Mouse (Mus musculus) adrenal gland, adult (tissue): ENCODE data around the gene Lmx1a.
A peak's percentile ranks its signal among the peaks of the same experiment; 100 is the strongest.

Experiments
- DNase-seq, 2 experiments: peaks; one replicate each; pipeline ENCODE4 v3.0.0; 2022 to 2023; ENCODE audit warnings: low spot score in 1 of 2; ENCODE audit not compliant: inconsistent age in 2 of 2

The Lmx1a gene

DNA sequence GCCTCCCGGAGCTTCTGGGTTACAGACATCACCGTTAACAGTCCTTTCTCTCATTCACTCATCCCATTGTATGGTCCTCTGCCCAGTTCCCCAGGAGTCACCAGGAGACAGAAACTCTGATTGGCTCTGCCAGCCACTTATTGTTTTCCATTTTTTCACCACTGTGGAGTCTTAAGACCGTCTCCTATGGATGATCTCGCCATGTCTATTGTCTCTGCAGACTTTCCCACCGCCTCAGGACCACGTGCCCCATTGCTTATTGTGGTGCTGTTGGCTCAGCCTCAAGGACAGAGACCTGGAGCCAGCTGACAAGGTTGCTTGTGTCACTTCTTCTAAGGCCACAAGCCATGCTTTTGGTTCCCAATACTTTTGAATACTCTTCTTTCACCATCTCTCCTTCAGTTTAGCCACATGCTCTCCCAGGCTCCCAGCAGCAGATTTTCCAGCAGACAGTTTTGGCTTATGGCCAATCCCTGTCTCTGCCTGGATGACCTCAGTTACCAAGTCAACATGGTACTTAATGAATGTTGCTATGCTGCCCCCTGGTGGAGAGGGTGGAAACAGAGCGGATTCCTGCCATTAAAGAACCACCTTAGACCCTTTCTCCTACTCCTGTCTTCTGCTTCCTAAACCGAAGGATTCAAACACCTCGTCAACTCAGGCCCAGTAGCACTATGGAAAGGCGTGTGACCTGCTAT lies 92.9 kb downstream of the Lmx1a start:
- DNase-seq = peak; percentile 56 to 89

DNA sequence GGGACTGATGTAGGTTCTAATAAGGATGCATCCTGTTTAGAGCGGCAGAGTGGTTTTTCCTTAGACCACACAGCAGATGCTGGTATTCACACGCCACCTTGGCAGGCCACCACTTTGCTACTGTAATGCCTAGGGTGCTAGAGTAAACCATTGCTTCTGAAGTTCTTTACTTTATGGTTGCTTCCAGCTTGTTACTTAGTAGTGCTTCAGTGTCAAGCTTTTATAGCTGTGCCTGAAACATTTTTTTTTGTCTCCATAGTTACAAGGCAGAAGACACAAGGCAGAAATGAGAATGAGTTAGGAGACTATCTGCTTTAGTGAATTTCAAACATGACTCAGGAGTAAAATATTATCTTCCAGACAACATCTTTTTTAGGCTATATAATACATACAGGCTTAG lies 95.0 kb downstream of the Lmx1a start:
- no peak for DNase-seq

DNA sequence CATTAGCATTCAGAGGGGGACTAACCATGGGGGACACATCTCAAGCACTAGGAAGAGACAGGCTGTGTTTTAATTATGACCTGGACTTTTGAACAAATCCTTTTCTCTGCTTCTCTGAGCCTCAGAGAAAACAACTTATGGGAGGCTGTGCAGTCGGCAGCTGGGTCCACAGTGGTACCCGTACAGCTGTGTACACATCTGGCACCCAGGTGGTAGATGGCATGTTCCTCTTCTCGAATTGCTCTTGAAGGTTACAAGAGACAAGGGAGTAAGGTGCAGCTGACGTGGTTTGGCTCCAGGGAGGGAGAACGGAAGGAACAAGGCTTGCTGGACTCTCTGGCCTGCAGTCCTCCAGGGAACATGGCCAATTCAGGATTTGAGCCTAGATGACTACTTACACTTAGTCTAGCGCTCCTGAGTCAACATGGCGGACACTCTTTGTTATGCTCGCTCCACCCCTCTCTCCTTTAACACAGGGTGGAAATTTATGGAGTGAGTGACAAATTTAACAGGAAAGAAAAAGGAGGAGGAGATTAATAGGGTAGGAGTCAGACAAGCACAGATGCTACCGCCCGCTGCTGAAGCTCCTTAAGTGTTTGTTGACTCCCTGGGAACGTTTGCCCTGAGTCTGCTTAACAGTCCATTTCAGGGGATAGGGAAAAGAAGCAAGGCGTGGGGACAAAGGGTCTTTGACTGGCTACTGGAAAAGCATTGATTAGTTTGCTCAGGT lies 99.8 kb downstream of the Lmx1a start:
- DNase-seq = no peak

DNA sequence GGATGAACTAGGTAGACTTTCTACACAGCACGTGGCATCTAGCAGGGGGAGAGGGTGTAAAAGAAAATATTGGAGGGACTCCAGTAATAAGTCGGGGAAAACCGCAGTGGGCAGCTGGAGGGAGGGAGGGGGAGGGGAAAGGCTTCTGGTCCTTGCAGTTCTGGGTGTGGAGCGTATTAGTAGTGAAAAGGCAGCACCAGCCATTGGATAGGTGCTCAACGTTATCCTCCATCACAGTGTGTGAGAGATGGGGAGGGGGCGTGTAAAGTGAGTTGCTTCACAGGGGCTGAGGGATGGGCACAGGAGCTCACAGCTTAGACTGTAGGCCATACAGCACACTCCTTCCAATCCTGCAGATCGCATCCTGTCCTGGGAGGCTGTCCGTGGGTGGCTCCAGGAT lies 100.4 kb downstream of the Lmx1a start:
- no peak for DNase-seq

DNA sequence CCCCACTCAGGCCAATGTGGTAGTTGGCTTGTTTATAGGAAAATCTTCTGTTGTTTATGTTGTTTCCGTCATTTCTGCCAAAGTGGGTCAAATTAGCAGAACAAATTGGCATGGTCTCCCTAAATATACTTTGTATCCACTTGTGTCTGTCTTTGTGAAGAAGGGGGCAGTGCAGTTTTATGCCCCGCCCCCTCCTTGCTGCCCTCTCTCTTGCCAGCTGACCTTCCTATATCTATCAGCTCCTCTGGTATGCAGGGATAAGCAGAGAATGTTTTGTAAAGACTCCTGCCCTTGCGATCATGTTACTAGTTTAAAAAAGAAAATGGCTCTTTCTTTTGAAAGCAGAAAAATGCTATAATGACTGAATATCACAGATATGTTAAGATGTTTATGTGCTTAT lies 101.7 kb downstream of the Lmx1a start:
- no peak for DNase-seq

DNA sequence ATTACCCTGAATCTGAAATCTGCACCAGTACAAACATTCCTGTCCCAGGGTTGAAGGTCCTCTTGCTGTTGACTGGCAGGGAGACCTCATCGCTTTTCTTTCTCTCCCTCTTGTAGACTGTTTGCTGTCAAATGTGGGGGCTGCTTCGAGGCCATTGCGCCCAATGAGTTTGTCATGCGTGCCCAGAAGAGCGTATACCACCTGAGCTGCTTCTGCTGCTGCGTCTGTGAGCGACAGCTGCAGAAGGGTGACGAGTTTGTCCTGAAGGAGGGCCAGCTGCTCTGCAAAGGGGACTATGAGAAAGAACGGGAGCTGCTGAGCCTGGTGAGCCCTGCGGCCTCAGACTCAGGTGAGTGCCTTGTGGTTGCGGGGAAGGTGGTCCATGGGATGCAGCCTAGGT lies 102.2 kb downstream of the Lmx1a start:
- DNase-seq = no peak

DNA sequence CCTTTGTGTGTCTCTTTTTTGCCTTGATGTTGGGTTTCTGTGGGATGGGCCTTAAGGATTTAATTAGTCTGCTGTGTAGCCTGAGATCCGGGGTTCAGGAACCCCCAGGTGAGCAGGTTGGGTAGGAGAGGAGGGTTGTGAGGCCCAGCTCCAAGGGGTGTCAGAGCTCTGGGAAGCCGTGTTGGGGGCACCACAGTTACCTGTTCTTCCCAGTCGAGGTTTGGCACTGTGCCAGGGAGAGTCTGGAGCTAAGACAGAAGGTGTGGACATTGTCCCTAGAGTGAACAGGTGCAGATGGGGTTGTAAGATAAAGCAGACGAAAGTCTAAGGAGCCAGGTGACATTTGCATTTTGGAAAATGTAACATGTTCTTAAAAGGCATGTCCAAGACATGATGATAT lies 112.9 kb downstream of the Lmx1a start:
- no peak for DNase-seq

DNA sequence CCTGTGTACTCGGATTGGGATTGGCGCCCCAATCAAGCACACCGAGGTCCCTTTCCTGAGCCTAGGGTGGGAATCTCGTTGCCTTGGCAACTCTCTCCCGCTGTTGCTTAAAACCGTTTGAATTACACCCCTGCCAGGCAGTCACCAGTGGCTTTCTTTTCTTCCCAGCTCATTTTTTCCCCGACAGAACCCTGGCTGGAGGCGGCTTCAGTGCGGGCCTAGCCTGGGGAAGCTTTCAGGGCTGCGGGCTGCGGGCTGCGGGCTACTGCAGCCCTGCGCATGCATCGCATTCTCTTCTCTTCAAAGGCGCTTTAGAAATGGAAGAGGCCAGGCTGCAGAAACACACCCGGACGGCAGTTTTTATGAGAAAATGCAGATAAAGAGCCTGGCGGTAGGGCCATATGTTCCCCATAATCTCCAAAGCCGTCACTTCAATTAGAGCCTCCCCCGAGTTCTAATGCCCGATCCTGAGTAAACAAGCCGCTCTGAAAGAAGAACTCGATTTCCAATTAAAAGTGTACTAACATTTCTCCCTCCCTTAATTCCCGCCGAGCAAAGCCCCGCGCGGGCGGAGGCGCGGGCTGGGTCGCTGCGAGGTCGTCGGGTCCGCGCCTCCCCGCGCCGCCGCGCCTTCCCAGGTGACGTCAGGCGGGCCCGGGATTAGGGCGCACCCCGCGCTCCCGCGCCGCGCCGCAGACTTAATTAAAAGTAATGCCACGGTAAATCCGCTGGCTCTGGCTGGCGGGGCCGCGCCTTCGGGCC lies 113.7 kb downstream of the Lmx1a start:
- peak in 1 of 2 experiments; percentile 41 for DNase-seq

DNA sequence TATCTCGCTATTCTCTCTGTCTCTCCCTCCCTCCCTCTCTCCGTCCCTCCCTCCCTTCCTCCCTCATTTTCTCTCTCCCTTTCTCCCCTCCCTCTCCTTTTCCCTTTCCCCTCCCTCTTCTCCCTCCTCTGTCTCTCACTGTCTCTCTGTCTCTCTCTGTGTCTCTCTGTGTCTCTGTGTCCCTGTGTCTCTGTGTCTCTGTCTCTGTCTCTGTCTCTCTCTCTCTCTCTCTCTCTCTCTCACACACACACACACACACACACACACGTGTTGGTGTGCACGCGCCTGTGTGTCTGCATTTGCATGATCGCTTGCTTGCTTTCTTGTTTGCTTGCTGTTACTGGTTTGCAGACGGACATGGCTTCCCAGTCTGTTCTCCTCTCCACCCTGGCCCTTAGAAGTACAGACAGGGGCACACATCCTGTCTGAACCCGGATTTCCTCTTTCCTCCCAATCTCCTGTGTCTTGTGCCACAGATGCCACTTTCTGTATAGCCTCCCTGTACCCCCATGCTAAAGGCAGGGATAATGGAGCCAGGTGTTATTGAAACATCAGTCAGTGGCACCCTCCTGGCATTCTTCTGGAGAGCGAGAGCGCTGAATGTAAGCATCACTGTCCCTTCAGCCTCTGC lies 114.4 kb downstream of the Lmx1a start:
- DNase-seq = no peak

DNA sequence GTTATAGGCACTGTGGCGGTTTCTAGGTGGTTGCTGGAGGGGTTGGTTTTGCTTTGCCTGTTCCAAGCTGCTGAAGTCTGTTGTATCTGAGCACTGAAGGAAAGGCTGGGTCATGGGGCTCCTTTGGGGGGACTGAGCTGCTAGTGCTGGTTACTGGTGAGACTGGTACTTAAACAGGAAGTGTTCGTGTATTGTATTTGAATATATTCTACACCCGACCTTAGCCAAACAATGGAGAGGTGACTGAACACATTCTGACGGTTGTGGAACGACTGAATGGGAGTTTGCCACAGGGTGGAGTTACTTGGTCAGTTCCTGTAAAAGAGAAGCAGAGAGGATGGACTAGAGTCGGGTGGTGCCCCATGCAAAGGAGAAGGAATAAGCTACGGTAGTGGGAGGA lies 115.8 kb downstream of the Lmx1a start:
- no peak for DNase-seq

DNA sequence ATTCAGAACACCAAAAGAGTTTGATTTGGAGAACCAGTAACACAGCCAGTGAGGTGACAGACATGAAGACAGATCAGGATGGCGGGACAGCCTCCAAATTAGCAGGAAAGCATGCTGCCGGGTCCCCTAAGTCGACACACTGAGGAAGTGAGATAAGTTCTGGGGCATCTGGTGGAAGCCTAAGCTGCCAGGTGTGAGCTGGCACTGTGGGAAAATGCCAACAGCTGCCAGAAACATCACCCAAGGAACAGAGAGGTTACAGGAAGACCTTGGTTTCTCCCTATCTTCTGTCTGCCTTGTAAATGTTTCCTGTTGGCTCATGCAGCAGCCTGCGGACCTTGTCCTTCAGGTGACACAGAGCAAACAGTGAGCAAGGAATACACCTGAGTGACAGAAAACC lies 122.1 kb downstream of the Lmx1a start:
- DNase-seq = no peak

DNA sequence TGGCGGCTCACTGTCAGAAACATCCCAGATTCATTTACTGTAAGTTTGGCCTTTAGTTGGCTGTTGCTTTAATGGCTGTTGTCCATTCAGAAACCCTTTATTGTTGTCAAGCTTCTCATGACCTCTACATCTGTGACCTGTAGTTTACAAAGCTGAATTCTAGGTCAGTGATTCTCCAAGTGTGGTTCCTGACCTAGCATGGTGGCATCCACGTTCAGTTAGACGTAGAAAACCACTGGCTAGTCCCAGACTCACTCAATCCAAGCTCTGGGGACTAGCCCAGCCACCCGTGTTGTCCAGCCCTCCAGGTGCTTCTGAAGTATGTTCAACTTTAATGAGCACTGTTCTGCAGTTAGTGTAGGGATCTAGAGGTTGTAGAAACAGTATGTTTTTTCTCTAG lies 126.1 kb downstream of the Lmx1a start:
- DNase-seq = no peak

DNA sequence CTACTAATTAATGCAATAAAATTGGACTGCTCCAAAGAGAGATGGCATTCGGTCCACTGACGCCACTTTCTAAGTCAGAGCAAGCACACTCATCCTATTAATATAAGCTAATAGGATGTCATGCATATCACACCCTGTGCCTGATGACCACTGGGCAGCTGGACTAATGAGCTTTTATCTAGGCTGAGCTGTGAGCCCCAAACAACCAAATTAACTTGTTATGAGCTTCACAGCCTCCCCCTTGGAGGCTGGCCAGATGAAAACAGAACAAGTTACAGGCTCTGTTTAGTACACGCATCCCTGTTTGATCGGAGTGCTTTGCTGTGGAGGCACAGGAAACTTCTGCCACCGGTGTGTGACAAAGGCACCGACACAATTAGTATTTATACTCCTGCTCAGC lies 128.0 kb downstream of the Lmx1a start:
- DNase-seq = no peak

DNA sequence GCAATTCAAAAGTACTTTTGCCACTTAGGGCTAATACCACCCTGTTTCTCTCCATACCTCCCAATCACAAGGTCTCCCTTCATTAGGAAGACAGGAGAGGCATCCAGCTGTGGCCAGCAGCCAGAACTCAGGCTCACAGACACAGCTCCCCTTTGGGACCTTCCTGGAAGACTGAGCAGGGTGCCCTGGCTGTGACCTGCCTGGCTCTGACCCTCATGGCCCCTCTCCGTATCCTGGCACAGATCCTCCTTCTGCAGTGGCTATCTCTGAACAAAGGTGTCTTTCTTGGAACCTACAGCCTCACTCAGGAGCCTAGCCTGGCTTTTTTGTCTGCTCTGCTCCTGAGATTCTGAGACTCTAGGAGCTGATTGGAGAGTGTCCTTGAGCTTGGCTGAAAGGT lies 128.6 kb downstream of the Lmx1a start:
- no peak for DNase-seq

DNA sequence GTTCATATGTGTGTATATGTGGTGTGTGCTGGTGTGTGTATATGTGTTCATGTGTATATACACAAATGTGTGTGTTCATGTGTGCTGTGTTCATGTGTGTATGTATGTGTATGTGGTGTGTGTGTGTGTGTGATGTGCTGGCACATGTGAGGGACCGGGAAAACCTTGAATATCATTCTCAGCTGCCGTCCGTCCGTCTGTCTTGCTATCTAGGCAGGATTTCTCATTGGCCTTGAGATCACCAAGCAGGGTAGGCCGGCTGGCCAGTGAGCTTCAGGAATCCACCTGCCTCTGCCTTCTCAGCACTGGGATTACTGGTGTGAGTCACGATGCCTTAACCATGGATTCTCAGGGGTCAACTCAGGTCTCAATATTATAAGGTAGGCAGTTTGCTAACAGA lies 131.0 kb downstream of the Lmx1a start:
- DNase-seq = no peak

DNA sequence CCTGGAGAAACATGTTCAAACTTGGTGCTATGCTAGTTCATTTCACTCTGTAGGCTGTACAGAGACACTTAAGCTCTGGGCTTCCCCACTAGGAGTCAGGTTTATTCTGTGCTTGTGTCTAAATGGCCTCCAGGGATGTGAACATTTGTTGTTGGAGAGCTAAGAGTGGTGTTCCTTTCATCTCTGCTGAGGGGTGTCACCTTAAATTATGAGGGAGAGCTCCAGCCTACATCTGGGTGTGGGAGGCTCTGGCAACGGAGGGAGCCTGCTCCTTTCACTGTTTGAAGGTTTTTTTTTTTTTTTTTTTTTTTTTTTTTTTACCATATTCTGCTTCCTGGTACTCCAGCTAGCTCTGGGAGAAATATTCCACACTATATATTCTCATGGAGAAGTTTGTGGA lies 132.1 kb downstream of the Lmx1a start:
- DNase-seq = no peak

DNA sequence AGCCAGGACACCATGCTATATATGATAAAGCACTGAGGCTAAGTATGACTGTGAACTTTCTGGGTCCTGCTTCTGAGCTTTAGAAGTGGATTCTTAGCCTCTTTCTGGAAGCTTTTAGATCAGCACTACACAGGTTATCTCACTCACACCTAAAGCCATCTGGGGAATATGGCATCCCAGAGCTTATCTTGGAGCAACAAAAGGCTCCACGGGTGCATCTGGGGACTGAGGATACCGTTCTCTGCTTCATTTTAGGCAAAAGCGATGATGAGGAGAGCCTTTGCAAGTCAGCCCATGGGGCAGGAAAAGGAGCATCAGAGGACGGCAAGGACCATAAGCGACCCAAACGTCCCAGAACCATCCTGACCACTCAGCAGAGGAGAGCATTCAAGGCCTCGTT lies 141.3 kb downstream of the Lmx1a start:
- DNase-seq = no peak

DNA sequence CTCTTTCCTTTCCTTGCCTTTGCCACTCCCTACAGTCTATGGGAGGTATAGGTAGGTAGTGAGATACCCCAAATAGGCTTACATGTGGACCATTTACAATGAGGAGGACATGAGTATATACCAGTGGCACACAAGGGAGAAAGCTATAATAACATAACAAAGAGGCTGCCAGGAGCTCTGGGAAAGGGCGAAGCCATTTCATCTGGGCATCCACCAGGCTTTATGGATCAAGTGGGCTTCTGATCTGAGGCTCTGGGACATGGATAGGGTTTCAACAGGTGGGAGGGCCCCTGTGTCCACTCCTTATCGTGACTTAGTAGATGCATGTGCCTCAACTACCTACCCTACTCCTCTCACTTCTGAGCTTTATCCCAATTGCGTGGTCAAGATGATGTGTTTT lies 142.6 kb downstream of the Lmx1a start:
- no peak for DNase-seq

DNA sequence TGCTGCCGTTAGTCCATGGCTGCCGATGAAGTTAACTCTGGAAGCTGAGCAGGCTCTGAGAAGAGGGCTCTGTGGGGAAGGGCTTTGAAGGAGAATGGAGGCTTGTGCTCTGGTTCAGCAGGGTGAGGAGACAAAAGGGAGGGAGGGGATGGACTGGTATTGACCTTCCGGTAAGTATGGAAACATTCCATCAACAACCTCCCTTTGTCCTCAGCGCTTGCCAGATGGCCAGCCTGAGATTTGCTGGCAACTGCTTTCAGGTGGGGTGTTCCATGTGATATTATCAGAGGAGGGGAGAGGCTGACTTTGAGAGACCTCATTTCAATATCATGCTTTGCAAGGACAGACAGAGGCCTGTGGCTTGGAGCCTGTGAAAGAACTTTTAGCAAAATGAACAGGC lies 165.8 kb downstream of the Lmx1a start:
- no peak for DNase-seq

DNA sequence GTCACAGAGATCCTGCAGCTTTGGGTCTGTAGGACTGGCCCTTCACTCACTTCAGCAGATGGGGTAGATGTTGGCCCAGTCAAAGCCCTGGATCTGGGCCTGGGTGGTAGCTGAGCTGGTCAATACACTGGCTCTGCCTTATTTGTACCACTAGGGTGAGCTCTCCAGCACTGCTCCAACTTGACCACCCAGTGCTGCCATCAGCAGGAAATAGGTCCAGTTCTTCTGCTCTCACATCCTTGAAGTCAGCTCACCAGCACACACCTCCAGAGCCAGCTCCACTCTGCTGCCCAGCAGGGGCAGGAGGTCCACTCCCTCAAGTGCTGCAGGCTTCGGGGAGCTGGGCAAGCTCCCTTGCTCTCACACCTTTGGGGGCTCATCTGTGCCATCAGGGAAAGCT lies 183.0 kb downstream of the Lmx1a start:
- peak in 1 of 2 experiments; percentile 19 for DNase-seq

DNA sequence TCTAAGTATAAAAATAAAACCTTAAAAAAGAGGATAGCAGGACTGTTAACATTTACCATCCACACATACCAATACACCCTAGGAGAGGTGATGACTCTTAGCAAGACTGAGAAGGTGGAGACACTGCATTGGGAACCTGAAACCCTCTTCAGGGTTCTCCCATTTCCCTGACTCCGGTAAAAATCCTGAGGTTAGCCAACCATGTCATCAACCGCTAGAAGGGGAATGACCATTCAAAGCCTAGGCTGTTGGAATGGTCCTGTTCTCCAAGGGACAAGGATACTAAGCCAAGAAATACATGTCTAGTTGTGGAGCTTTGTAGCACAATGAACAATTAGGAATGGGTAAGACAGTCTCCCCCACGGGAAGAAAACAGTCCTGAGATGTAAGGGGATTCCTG lies 185.1 kb downstream of the Lmx1a start:
- no peak for DNase-seq

DNA sequence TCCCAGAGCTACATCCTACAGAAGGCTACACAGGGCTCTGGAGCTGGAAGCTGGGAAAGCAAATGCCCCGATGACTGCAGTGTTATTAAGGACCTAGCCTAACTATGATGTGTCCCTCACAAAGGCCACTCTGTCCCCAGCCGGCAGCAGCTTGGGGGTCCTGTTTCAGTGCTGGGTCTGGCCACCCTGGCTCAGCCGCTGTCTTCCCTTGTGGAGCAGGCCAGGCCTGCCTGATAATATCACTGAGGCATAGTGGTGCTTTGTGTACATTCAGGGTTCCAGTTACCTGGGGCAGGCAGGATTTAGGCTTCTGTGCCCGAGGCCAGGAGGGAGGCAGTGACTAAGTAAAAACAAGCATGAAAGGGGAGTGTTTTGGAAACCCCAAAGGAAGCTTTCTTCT lies 188.9 kb downstream of the Lmx1a start:
- DNase-seq = no peak
